Mouse (Mus musculus) hindbrain, embryonic 15.5 days (tissue): ENCODE results near the gene Fnbp1. TPM values are rescaled to one million over a fixed set of nuclear protein-coding genes. Genes with fewer than 3 reads are reported as not detected.

Source experiments
- ATAC-seq: fragments of 200-750 bp; cut with Nextera tagmentation; 2 replicates; pipeline ENCODE4 v1.8.0; 2017; ENCODE audit warnings: low read depth, moderate number of reproducible peaks, moderate TSS enrichment; ENCODE audit not compliant: low FRiP score
- H3K27ac ChIP-seq: fragments of 300-500 bp; sonication (generic); replicated peaks from 2 replicates; pipeline ENCODE4 v1.5.1; 2015; ENCODE audit warnings: mild to moderate bottlenecking, inconsistent platforms
- H3K27me3 ChIP-seq: fragments of 300-500 bp; sonication (generic); 2 replicates; pipeline ENCODE4 v1.6.1; 2015; ENCODE audit warnings: control low read depth, inconsistent platforms
- H3K36me3 ChIP-seq: fragments of 300-500 bp; sonication (generic); 2 replicates; pipeline ENCODE4 v1.6.1; 2015; ENCODE audit warnings: control low read depth, inconsistent platforms
- H3K4me1 ChIP-seq: fragments of 300-500 bp; sonication (generic); replicated peaks from 2 replicates; pipeline ENCODE4 v1.6.1; 2015; ENCODE audit warnings: control low read depth, inconsistent platforms
- H3K4me2 ChIP-seq: fragments of 300-500 bp; sonication (generic); 2 replicates; pipeline ENCODE4 v1.6.1; 2015; ENCODE audit warnings: moderate library complexity, mild to moderate bottlenecking, inconsistent platforms
- H3K4me3 ChIP-seq: fragments of 300-500 bp; sonication (generic); 2 replicates; pipeline ENCODE4 v1.5.1; 2015; ENCODE audit warnings: mild to moderate bottlenecking, inconsistent platforms
- H3K9ac ChIP-seq: fragments of 300-500 bp; sonication (generic); 2 replicates; pipeline ENCODE4 v1.6.1; 2015; ENCODE audit warnings: inconsistent platforms
- H3K9me3 ChIP-seq: fragments of 300-500 bp; sonication (generic); 2 replicates; pipeline ENCODE4 v1.6.1; 2016; ENCODE audit warnings: control low read depth, inconsistent platforms
- WGBS: fragments of 180-500 bp; shearing (Covaris S2); methylation state at CpG from one replicate; pipeline ENCODE4 v1.1.7; 2015; 5-methylcytosine and 5-hydroxymethylcytosine counted together
- polyA plus RNA-seq: library from polyadenylated mRNA; unstranded; fragments of >200 nt; fragmentation: Nextera tagmentation; extraction: Ambion mirVana; gene quantifications from 2 replicates; pipeline ENCODE4 v1.2.1, GENCODE M21; 2015

Fnbp1 gene
- polyA plus RNA-seq, 1 experiment from 2014 or later = 33.0 TPM

DNA sequence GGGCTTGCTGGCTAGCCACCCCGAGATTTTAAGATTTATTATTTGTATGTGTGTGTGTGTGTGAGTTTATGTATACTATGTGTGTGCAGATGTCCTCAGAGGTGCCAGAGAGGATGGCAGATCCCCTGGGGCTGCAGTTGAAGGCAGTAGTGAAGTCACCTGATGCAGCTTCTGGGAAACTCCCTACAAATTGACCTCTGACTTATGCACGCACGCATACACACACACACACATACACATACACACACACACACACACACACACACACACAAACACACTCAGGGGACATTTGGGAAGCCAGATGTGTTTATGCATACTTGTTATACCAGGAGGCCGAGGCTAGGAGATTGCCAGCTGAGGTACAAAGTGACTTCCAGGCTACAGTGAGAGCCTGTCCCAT, 83.4 kb downstream of the Fnbp1 start:
- Histone ChIP-seq H3K36me3 (peaks cover 46% of the 10 kb centered on the region), H3K27me3 (no peaks in the 10 kb centered on the region), H3K4me1 (no peaks in the 10 kb centered on the region), H3K27ac (no peak overlapping the region), H3K9ac (no peak overlapping the region), H3K4me3 (no peak overlapping the region), H3K4me2 (no peak overlapping the region), H3K9me3 (no peaks in the 10 kb centered on the region)
- WGBS = 89% methylated on average over 4 of the region's 4 CpGs
- no peak for ATAC-seq

DNA sequence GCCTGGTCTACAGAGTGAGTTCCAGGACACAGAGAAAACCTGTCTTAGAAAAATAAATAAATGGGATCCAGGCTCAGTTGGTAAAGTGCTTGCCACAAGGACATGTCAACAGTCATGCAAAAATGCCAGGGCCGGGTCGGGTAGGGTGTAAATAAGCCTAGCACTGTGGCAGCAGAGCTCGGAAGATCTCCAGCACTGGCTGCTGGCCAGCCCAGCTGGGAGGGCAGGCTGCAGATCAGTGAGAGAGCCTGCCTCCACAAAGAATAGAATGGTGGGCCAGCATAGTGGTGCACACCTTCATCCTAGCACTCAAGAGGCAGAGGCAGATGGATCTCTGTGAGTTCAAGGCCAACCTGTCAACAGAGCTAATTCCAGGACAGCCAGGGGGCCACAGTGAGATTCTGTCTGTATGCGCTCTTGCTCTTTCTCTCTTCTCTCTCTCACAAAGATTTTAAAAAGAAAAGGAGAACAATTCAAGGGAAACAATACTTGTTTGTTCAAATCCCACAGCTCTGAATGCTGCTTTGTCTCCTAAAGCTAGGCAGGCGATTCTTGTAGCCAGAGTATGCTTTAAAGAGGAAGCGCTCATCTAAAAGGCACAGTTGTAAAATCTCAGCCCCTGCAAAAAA, 84.1 kb downstream of the Fnbp1 start:
- no peak overlapping the region for H3K27ac ChIP-seq
- H3K9ac ChIP-seq = no peak overlapping the region
- no peak for ATAC-seq
- no peaks in the 10 kb centered on the region for H3K27me3 ChIP-seq
- peaks cover 52% of the 10 kb centered on the region for H3K36me3 ChIP-seq
- no peak overlapping the region for H3K4me3 ChIP-seq
- no peaks in the 10 kb centered on the region for H3K4me1 ChIP-seq
- no peaks in the 10 kb centered on the region for H3K9me3 ChIP-seq
- no peak overlapping the region for H3K4me2 ChIP-seq
- WGBS = 48% methylated on average over 6 of the region's 6 CpGs

DNA sequence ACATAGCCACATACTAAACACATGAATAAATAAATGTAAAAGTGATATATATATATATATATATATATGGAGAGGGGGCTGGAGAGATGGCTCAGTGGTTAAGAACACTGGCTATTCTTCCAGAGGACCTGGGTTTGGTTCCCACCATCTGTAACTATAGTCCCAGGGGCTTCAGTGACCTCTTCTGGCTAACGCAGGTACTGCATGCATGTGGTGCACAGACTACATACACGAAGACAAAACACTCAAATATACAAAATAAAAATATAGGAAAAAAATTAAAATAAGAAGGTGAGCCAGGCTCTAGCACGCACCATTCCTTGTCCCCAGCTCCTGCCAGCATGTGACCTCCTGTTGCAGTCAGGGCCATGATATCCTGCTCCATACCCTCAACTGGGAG, 85.7 kb downstream of the Fnbp1 start:
- Histone ChIP-seq H3K4me3 (no peak overlapping the region), H3K27ac (no peak overlapping the region), H3K9ac (no peak overlapping the region), H3K4me1 (no peaks in the 10 kb centered on the region), H3K4me2 (no peak overlapping the region), H3K9me3 (no peaks in the 10 kb centered on the region), H3K36me3 (peaks cover 60% of the 10 kb centered on the region), H3K27me3 (no peaks in the 10 kb centered on the region)
- 99% methylated on average over 3 of the region's 3 CpGs for WGBS
- ATAC-seq = no peak

DNA sequence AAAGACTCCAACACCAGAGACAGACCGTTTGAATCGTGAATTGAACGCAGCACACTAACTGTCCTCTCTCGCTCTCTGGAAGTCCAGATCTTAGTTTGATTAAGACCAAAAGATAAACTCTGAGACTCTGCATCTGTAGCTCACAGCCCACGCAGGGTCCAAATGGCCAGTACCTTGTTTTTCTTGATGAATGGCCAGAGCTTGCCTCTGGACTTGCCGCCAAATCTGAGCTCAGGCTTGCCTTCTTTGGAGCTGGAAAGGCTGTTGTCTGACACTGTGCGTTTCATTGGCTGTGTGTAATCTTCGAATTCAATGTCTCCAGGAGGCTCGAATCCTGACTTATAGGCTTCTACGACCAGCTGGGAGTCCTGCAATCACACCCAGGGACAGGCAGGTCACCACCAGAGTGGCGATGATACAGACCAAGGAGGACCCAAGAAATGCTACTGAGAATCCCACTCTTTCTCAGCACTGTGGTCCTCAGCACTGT, 87.9 kb downstream of the Fnbp1 start:
- H3K36me3 ChIP-seq = peaks cover 60% of the 10 kb centered on the region
- 94% methylated on average over 11 of the region's 11 CpGs for WGBS
- H3K9ac ChIP-seq = no peak overlapping the region
- ATAC-seq = no peak
- no peak overlapping the region for H3K4me2 ChIP-seq
- no peaks in the 10 kb centered on the region for H3K9me3 ChIP-seq
- H3K27me3 ChIP-seq = no peaks in the 10 kb centered on the region
- no peaks in the 10 kb centered on the region for H3K4me1 ChIP-seq
- H3K4me3 ChIP-seq = no peak overlapping the region
- no peak overlapping the region for H3K27ac ChIP-seq

DNA sequence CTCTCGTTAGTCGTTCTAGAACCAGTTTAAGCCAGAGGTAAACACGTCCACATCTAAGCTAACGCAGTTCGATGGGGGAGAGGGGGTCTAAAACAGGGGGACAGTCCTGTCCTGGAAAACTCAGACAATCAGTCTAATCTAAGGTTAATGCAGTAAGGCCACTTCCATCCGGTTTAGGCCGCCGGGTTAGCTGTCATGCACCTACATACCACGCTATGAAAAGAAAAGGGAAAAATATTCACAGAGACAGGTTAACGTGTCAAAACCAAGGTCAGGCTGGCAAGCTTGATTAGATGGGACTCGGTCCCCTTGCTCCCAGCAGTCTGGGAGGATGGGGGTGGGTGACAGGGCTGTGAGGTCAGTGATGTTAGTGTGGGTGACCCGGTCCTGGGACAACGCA, 88.4 kb downstream of the Fnbp1 start:
- H3K27me3 ChIP-seq = no peaks in the 10 kb centered on the region
- H3K4me2 ChIP-seq = no peak overlapping the region
- H3K9ac ChIP-seq = no peak overlapping the region
- no peak overlapping the region for H3K4me3 ChIP-seq
- no peak overlapping the region for H3K27ac ChIP-seq
- H3K36me3 ChIP-seq = peaks cover 57% of the 10 kb centered on the region
- H3K9me3 ChIP-seq = no peaks in the 10 kb centered on the region
- no peaks in the 10 kb centered on the region for H3K4me1 ChIP-seq
- ATAC-seq = no peak
- WGBS = 95% methylated on average over 13 of the region's 13 CpGs

DNA sequence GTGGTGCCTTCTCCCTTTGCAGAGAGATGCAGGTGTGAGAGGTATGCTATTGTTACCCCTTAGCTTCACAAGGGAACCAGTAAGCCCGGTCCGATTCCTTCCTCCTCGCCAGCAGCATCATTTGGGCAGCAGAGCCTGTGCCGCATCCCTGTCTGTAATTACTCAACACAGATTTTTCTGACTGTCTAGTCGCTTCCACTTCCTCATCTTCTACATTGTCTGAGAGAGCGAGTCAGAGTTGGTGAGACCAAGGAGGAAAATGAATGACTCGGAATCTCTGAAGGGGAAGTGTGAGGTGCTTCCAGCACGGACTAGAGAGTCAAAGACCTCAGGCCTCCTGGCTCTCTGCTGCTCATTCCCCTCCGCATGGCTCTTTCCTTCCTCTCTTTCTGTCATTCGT, 89.4 kb downstream of the Fnbp1 start:
- no peaks in the 10 kb centered on the region for H3K27me3 ChIP-seq
- H3K36me3 ChIP-seq = peaks cover 60% of the 10 kb centered on the region
- H3K9ac ChIP-seq = no peak overlapping the region
- H3K27ac ChIP-seq = no peak overlapping the region
- ATAC-seq = no peak
- no peak overlapping the region for H3K4me2 ChIP-seq
- H3K4me1 ChIP-seq = no peaks in the 10 kb centered on the region
- no peak overlapping the region for H3K4me3 ChIP-seq
- WGBS = 89% methylated on average over 10 of the region's 10 CpGs
- H3K9me3 ChIP-seq = no peaks in the 10 kb centered on the region

DNA sequence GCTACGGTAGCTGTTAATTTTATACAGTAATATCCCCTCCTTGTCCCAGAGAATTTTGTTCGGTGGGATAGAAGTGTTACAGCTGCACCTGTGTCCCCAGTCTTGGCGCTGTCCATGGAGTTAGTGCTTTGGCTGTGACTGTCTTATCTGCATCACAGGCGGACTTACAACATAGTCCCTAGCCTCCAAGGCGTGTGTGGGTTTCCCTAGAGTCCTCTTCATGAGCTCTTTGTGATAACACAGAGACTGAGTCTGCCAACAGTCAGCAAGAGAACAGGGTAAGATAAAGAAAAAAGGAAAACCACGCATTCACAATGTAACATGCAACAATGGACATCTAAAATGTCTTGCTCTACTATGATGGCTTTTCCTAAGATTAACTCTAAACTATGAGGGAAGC, 93.8 kb downstream of the Fnbp1 start:
- 87% methylated on average over 6 of the region's 6 CpGs for WGBS
- Histone ChIP-seq H3K9me3 (no peaks in the 10 kb centered on the region), H3K4me3 (no peak overlapping the region), H3K4me1 (no peaks in the 10 kb centered on the region), H3K27ac (no peak overlapping the region), H3K9ac (no peak overlapping the region), H3K36me3 (peaks cover 31% of the 10 kb centered on the region), H3K4me2 (no peak overlapping the region), H3K27me3 (no peaks in the 10 kb centered on the region)
- ATAC-seq = no peak

DNA sequence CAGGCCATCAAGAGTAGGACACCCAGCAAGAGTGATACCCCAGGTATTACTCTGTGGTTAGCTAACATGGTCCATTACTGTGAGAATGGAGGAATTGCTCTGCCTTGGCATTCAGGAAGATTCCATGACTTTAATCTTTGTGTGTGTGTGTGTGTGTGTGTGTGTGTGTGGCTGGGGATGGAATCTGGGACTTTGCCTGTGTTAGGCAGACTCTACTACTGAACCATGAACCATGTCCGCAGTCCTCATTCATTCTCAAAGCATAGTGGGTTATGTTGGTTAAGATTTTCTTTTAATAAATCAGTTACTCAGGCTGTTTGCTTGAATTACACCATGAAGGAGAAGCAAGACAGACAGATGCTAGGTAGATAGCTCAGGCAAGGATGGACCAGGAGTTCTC, 98.0 kb downstream of the Fnbp1 start:
- no peaks in the 10 kb centered on the region for H3K27me3 ChIP-seq
- 94% methylated on average over 1 of the region's 1 CpGs for WGBS
- H3K36me3 ChIP-seq = peaks cover 32% of the 10 kb centered on the region
- H3K4me3 ChIP-seq = no peak overlapping the region
- no peak overlapping the region for H3K4me2 ChIP-seq
- H3K9ac ChIP-seq = no peak overlapping the region
- no peaks in the 10 kb centered on the region for H3K9me3 ChIP-seq
- H3K27ac ChIP-seq = no peak overlapping the region
- ATAC-seq = no peak
- no peaks in the 10 kb centered on the region for H3K4me1 ChIP-seq

DNA sequence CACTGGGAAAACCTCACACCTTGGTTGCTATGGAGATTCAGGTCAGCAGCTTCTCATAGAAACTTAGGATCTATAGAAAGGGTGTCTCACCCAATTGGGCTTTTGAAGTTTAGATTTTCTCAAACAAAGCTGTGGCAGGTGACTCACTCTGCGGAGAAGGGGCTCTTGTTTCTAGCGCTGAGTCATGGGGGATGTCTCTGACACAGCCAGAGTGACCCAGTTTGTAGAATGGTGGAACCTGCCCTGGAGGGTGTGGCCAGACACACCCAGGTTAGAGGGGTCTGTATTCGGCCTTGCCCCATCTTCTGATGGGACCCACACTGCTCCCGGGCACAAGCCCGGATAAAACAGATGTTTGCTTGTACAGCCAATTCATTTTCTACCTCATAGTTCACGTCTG, 98.9 kb downstream of the Fnbp1 start:
- Histone ChIP-seq H3K27me3 (no peaks in the 10 kb centered on the region), H3K9me3 (no peaks in the 10 kb centered on the region), H3K27ac (no peak overlapping the region), H3K9ac (no peak overlapping the region), H3K4me3 (no peak overlapping the region), H3K4me2 (no peak overlapping the region), H3K36me3 (peaks cover 34% of the 10 kb centered on the region), H3K4me1 (no peaks in the 10 kb centered on the region)
- ATAC-seq = no peak
- WGBS = 95% methylated on average over 6 of the region's 6 CpGs

DNA sequence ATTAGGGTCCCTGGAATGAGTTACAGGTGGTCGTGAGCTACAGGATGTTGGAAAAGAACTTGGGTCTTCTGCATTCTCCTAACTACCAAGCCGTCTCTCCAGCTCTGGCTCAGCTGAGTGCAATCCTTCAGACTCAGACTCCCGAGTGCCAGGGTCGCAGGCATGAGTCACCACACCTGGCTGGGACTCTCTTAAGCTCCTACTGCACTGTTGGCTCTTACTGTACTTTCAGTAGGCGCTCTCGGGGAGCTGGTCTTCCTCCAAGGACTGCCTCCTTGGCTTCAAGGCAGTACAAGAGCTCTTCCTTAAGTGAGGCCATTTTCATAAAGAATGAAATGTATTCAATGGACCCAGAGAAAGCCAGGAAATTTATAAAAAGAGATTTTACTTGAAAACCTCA, 100.4 kb downstream of the Fnbp1 start:
- H3K4me1 ChIP-seq = no peaks in the 10 kb centered on the region
- no peaks in the 10 kb centered on the region for H3K9me3 ChIP-seq
- WGBS = 94% methylated on average over 6 of the region's 6 CpGs
- H3K27me3 ChIP-seq = no peaks in the 10 kb centered on the region
- no peak overlapping the region for H3K9ac ChIP-seq
- H3K4me3 ChIP-seq = no peak overlapping the region
- H3K27ac ChIP-seq = no peak overlapping the region
- ATAC-seq = no peak
- peaks cover 33% of the 10 kb centered on the region for H3K36me3 ChIP-seq
- H3K4me2 ChIP-seq = no peak overlapping the region

DNA sequence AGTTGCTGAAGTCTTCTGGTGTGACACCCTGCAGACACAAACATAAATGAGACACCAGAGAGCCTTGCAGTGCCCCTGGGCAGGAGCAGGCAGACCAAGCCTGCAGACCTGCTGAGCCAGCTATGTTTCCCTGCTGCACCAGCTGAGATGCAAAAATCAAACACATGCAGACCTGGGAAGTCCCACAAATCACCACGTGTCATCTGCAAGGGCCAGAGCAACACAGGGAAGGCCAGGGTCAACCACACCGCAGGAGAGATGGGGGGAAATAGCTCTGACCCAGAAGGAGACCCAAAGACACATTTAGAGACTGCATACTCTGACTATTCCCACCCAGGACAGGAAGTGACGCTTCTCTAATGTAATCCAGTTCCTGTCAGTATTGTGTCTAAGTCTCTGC, 101.3 kb downstream of the Fnbp1 start:
- Histone ChIP-seq H3K36me3 (peaks cover 37% of the 10 kb centered on the region), H3K4me1 (no peaks in the 10 kb centered on the region), H3K9me3 (no peaks in the 10 kb centered on the region), H3K4me3 (no peak overlapping the region), H3K9ac (no peak overlapping the region), H3K27me3 (no peaks in the 10 kb centered on the region), H3K4me2 (no peak overlapping the region), H3K27ac (no peak overlapping the region)
- 91% methylated on average over 3 of the region's 3 CpGs for WGBS
- ATAC-seq = no peak

DNA sequence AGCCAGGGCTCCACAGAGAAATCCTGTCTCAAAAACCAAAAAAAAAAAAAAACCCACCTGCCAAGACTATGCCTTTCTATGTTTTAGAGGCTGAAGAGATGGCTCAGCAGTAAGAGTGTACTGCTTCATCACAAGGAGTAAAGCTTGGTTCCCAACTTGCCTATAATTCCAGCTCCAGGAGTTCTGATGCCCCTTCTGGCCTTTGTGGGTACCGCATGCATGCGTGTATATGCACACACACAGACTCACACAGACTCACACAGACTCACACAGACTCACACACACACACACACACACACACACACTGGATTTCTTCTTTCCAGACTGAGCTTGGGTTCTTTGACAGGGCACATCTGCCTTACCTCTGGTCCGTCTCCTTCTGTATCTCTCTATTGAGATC, 101.8 kb downstream of the Fnbp1 start:
- Histone ChIP-seq H3K4me3 (no peak overlapping the region), H3K27me3 (no peaks in the 10 kb centered on the region), H3K27ac (no peak overlapping the region), H3K4me1 (no peaks in the 10 kb centered on the region), H3K9ac (no peak overlapping the region), H3K9me3 (no peaks in the 10 kb centered on the region), H3K36me3 (peaks cover 42% of the 10 kb centered on the region), H3K4me2 (no peak overlapping the region)
- 97% methylated on average over 3 of the region's 3 CpGs for WGBS
- ATAC-seq = no peak

DNA sequence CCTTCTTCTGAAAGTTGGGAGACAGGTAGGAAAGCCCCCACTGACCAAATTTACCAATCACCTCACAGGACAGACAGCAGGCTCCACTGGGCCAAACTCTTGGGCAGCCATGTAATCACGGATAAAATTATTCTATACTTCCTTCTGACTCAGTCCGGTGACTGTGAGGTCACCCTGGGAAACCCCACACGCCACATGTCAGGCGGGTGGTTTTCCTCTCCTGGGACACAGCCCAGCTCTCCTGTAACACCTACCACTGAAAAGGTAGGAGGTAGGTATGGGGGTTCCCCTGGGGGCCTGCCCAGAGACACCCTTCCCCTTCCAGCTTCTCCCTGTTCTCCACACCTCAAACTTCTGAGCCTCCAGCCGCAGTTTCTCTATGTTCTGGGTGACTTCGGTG, 105.0 kb downstream of the Fnbp1 start:
- no peaks in the 10 kb centered on the region for H3K4me1 ChIP-seq
- 94% methylated on average over 6 of the region's 6 CpGs for WGBS
- peaks cover 73% of the 10 kb centered on the region for H3K36me3 ChIP-seq
- H3K9me3 ChIP-seq = no peaks in the 10 kb centered on the region
- no peak overlapping the region for H3K27ac ChIP-seq
- H3K4me2 ChIP-seq = no peak overlapping the region
- H3K9ac ChIP-seq = no peak overlapping the region
- no peak for ATAC-seq
- no peak overlapping the region for H3K4me3 ChIP-seq
- no peaks in the 10 kb centered on the region for H3K27me3 ChIP-seq
